Mouse (Mus musculus): ENCODE data around the gene Tmem45a. TPM values are rescaled to one million over a fixed set of nuclear protein-coding genes. Genes with fewer than 3 reads are reported as not detected.

The Tmem45a gene
- polyA plus RNA-seq, 1 experiment from 2014 or later: 51.0 TPM

DNA sequence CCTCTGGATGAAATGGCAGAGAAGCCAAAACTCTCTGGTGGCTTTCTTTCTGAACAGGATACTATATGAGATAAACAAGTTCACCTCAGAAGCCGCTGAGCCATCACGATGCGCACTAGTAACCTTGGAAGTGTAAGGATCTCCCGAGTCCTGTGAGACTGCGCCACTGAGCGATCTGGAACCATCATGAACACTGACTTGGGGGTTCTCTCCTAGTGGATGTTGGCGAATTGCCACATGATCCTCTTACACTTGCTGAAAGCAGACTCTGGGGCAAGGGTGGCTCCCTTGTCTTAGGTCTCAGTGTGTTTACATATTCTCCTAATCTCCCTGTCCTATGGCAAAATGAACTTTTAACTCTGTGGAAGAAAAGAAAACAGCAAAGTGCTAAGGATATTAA is 85.0 kb downstream of the Tmem45a start:
- H3K4me2 ChIP-seq (ENCODE audit: low read depth, low read length): no peak overlapping the region
- ATAC-seq (ENCODE audit: insufficient read depth, low FRiP score): no peak
- no peaks in the 10 kb centered on the region for H3K36me3 ChIP-seq (ENCODE audit: control insufficient read depth, insufficient read depth, low read length)
- no peaks in the 10 kb centered on the region for H3K9me3 ChIP-seq (replicated peaks; ENCODE audit: control insufficient read depth, low read length)
- no peak overlapping the region for H3K4me3 ChIP-seq (replicated peaks; ENCODE audit: low read length)
- H3K27ac ChIP-seq (ENCODE audit: low read length): no peak overlapping the region
- H3K4me1 ChIP-seq (ENCODE audit: control insufficient read depth, insufficient read depth, low read length): peaks cover 3% of the 10 kb centered on the region; the same call in 1 of the 2 replicates
- no peaks in the 10 kb centered on the region for H3K27me3 ChIP-seq (ENCODE audit: control insufficient read depth, insufficient read depth, low read length)
- WGBS: 79% methylated on average over 7 of the region's 7 CpGs
- H3K9ac ChIP-seq (ENCODE audit: low read length): no peak overlapping the region

DNA sequence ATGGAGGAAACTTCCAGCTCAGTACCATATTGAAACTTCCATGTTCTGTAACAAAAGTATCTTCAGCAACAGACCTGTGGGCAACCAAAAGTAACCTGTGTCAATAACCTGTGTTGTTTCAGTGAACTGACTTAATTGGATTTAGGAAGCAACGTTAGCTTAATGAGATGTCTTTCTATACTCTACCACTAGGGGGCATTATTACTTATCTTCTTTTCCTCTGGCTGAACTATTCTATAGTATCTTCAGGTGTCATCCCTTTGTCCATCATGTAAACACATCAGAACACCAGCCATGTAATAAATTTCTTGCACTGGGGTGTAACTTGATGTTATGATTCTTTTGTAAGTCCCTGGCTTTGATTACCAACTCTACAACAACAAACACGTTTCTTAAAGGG is 85.5 kb downstream of the Tmem45a start:
- H3K36me3 ChIP-seq (ENCODE audit: control insufficient read depth, insufficient read depth, low read length): no peaks in the 10 kb centered on the region
- H3K9ac ChIP-seq (ENCODE audit: low read length): no peak overlapping the region
- ATAC-seq (ENCODE audit: insufficient read depth, low FRiP score): no peak

DNA sequence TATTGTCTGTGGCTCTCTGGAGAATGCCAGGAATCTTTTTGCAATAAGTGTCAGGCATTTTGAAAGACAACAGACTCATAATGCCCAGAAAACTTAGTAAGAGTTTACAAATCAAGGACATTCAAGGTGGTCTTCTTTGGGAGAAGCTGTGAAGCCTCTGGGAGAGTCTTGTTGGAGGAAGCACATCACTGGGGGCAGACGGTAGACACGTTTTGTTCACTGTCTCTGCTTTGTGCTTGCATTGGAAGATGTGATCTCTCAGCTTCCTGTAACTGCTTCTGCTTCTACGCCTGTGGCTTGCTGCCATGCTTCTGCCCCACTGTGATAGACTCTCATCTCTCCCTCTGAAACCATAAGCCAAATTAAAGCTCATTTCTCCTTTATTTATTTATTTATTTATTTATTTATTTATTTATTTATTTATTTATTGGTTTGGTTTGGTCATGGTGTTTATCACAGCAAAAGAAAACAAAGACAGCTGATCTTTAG is 86.4 kb downstream of the Tmem45a start:
- Histone ChIP-seq H3K4me3 (replicated peaks; ENCODE audit: low read length) (no peak overlapping the region), H3K36me3 (ENCODE audit: control insufficient read depth, insufficient read depth, low read length) (no peaks in the 10 kb centered on the region), H3K9ac (ENCODE audit: low read length) (no peak overlapping the region), H3K9me3 (replicated peaks; ENCODE audit: control insufficient read depth, low read length) (no peaks in the 10 kb centered on the region), H3K4me1 (ENCODE audit: control insufficient read depth, insufficient read depth, low read length) (peaks cover 3% of the 10 kb centered on the region; the same call in 1 of the 2 replicates), H3K27ac (ENCODE audit: low read length) (no peak overlapping the region), H3K27me3 (ENCODE audit: control insufficient read depth, insufficient read depth, low read length) (no peaks in the 10 kb centered on the region), H3K4me2 (ENCODE audit: low read depth, low read length) (no peak overlapping the region)
- 81% methylated on average over 3 of the region's 3 CpGs for WGBS
- no peak for ATAC-seq (ENCODE audit: insufficient read depth, low FRiP score)

More for the DNA sequence above, 85.5 kb downstream of the Tmem45a start:
- Histone ChIP-seq H3K9me3 (replicated peaks; ENCODE audit: control insufficient read depth, low read length) (no peaks in the 10 kb centered on the region), H3K4me2 (ENCODE audit: low read depth, low read length) (no peak overlapping the region), H3K27ac (ENCODE audit: low read length) (no peak overlapping the region), H3K27me3 (ENCODE audit: control insufficient read depth, insufficient read depth, low read length) (no peaks in the 10 kb centered on the region), H3K4me1 (ENCODE audit: control insufficient read depth, insufficient read depth, low read length) (peaks cover 3% of the 10 kb centered on the region; the same call in 1 of the 2 replicates), H3K4me3 (replicated peaks; ENCODE audit: low read length) (no peak overlapping the region)
- WGBS: 46% methylated on average over 2 of the region's 2 CpGs

DNA sequence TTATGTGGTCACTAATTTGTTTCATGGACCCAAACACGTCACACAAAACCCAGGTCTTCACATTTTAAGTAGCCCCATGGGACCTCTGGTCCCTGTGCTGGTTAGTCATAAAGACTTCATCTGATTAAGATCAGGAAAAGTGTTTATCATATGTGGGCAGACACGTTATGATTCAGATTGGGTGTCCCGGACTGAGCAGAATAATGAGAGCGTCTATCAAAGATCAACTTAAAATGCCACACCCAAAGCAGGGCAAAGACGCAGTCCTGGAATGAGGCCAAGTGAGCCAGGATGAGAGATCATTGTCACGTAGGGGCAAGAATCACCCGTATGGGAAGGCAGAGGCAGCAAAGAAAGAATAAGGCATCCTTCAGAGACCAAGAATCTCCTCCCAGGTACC is 87.1 kb downstream of the Tmem45a start:
- WGBS: 65% methylated on average over 7 of the region's 7 CpGs
- H3K4me2 ChIP-seq (ENCODE audit: low read depth, low read length): no peak overlapping the region
- no peaks in the 10 kb centered on the region for H3K9me3 ChIP-seq (replicated peaks; ENCODE audit: control insufficient read depth, low read length)
- H3K4me3 ChIP-seq (replicated peaks; ENCODE audit: low read length): no peak overlapping the region
- peaks cover 3% of the 10 kb centered on the region; the same call in 1 of the 2 replicates for H3K4me1 ChIP-seq (ENCODE audit: control insufficient read depth, insufficient read depth, low read length)
- no peaks in the 10 kb centered on the region for H3K27me3 ChIP-seq (ENCODE audit: control insufficient read depth, insufficient read depth, low read length)
- no peak for ATAC-seq (ENCODE audit: insufficient read depth, low FRiP score)
- no peaks in the 10 kb centered on the region for H3K36me3 ChIP-seq (ENCODE audit: control insufficient read depth, insufficient read depth, low read length)
- no peak overlapping the region for H3K27ac ChIP-seq (ENCODE audit: low read length)
- no peak overlapping the region for H3K9ac ChIP-seq (ENCODE audit: low read length)

DNA sequence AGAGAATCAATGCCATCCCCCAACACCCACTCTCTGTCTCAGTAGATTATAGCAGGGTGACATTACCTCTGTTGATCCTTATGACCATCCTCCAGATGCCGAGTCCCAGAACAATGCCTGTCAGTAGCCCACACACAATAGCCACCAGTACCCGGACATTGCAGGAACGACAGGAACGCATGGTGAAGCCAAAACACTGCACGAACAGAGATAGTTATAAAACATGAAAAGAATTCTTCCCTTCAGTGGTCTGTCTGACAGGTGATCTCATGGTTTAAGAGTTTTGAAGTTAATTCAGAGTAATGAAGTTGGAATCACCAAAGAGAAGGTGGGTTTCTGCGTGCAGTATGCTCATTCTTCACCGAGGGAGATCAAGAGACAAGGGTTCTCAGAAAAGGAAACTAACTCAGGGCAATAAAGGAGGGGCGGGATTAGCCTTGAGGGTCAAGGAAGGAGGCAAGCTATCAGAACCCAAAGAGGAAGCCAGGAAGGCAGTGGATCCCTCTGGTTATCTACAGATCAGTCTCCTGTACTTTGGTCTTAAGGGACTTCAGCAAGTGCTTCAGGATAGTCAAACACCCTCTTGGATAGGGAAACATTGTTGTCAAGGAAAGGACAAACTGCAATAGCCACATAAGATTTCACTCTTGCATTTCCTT is 90.4 kb downstream of the Tmem45a start, which contains the start of gene Adgrg7:
Gene Adgrg7, minus strand, starts transcription at position 375 of the 659 bp plus-strand sequence.
- Histone ChIP-seq H3K4me2 (ENCODE audit: low read depth, low read length) (no peak within 1 kb of the TSS), H3K27me3 (ENCODE audit: control insufficient read depth, insufficient read depth, low read length) (no peaks in the 10 kb centered on the region), H3K4me3 (replicated peaks; ENCODE audit: low read length) (no peak within 1 kb of the TSS), H3K27ac (ENCODE audit: low read length) (no peak within 1 kb of the TSS), H3K9ac (ENCODE audit: low read length) (no peak within 1 kb of the TSS), H3K36me3 (ENCODE audit: control insufficient read depth, insufficient read depth, low read length) (no peaks in the 10 kb centered on the region), H3K4me1 (ENCODE audit: control insufficient read depth, insufficient read depth, low read length) (no peaks in the 10 kb centered on the region), H3K9me3 (replicated peaks; ENCODE audit: control insufficient read depth, low read length) (no peaks in the 10 kb centered on the region)
- 68% methylated on average over 8 of the region's 8 CpGs for WGBS
- no peak for ATAC-seq (ENCODE audit: insufficient read depth, low FRiP score)

DNA sequence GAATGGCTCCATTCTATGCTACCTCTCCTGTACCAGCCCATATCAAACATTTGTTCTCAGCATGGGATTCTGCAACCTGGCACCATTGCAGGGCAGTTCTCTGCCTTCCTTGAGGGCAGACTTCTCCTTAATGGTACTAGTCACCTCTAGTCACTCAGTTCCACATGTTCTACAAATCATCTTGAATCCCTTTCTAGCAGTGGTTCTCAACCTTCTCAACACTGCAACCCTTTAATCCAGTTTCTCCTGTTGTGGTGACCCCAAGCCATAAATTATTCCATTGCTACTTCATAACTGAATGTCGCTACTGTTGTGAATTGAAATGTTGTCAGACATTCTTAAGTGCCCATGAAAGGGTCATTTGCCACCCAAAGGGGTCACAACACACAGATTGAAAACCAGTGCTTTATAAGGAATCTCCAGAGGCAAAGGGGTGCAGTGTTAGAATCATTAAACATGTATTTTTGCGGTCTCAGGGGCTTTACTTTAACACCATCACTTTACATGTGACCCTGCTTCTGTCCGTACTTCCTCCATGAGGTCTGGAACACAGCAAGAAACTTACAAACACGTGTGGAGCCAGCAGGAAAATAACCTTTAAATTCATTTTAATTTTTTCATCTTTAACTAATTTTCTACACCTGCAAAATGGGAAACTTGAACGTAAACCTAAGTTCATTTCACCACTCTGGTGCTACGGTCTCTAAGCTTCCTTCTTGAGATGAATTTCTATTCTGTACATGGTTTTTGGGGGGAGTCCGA is 91.4 kb downstream of the Tmem45a start:
- WGBS: 81% methylated on average over 7 of the region's 7 CpGs
- ATAC-seq (ENCODE audit: insufficient read depth, low FRiP score): no peak

DNA sequence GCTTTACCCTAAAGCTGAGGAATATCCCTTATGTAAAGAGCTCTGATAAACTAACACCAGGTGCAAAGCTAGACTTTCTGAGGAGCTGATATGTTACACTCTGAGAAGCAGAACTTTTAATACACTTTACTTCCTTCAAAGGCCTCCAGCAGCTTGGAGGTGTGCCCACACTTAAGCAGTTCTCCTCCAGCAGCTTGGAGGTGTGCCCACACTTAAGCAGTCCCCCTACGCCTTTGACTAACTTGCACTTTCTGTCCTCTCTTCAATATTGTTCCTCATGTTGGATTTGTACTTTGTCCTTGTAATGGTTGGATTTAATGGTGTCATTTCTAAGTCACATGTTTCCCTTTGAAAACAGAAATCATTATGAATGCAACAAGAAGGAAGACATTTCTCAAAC is 92.2 kb downstream of the Tmem45a start:
- H3K27me3 ChIP-seq (ENCODE audit: control insufficient read depth, insufficient read depth, low read length): no peaks in the 10 kb centered on the region
- ATAC-seq (ENCODE audit: insufficient read depth, low FRiP score): no peak
- 65% methylated on average over 1 of the region's 1 CpGs for WGBS

More for the DNA sequence above, 91.4 kb downstream of the Tmem45a start:
- no peak overlapping the region for H3K9ac ChIP-seq (ENCODE audit: low read length)
- H3K27ac ChIP-seq (ENCODE audit: low read length): no peak overlapping the region
- no peaks in the 10 kb centered on the region for H3K9me3 ChIP-seq (replicated peaks; ENCODE audit: control insufficient read depth, low read length)
- H3K4me3 ChIP-seq (replicated peaks; ENCODE audit: low read length): no peak overlapping the region
- H3K27me3 ChIP-seq (ENCODE audit: control insufficient read depth, insufficient read depth, low read length): no peaks in the 10 kb centered on the region
- no peaks in the 10 kb centered on the region for H3K36me3 ChIP-seq (ENCODE audit: control insufficient read depth, insufficient read depth, low read length)
- H3K4me1 ChIP-seq (ENCODE audit: control insufficient read depth, insufficient read depth, low read length): no peaks in the 10 kb centered on the region
- H3K4me2 ChIP-seq (ENCODE audit: low read depth, low read length): no peak overlapping the region

DNA sequence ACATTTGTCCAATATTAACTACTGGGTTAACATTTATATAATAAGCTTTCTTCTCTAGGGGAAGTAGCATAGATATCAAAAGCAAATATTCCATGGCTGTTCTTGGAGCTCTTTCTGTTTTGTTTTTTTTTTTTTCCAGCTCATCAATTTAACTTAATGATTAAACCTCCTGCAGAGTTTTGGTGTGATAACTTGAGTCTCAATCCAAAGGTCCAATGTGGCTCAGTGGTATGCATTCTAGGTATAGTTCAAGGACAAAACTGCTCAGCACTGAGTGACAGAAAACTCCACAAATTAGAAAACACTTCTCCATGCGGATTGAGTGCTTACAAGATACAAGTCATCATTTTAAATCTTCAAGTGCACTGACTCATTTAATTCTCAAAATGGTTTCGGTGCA is 100.0 kb downstream of the Tmem45a start:
- no peaks in the 10 kb centered on the region for H3K4me1 ChIP-seq (ENCODE audit: control insufficient read depth, insufficient read depth, low read length)
- no peaks in the 10 kb centered on the region for H3K27me3 ChIP-seq (ENCODE audit: control insufficient read depth, insufficient read depth, low read length)
- H3K4me2 ChIP-seq (ENCODE audit: low read depth, low read length): no peak overlapping the region
- no peak overlapping the region for H3K27ac ChIP-seq (ENCODE audit: low read length)
- H3K9me3 ChIP-seq (replicated peaks; ENCODE audit: control insufficient read depth, low read length): no peaks in the 10 kb centered on the region
- WGBS: 74% methylated on average over 2 of the region's 2 CpGs
- H3K4me3 ChIP-seq (replicated peaks; ENCODE audit: low read length): no peak overlapping the region
- no peak overlapping the region for H3K9ac ChIP-seq (ENCODE audit: low read length)
- ATAC-seq (ENCODE audit: insufficient read depth, low FRiP score): no peak
- H3K36me3 ChIP-seq (ENCODE audit: control insufficient read depth, insufficient read depth, low read length): no peaks in the 10 kb centered on the region

More for the DNA sequence above, 92.2 kb downstream of the Tmem45a start:
- Histone ChIP-seq H3K4me3 (replicated peaks; ENCODE audit: low read length) (no peak overlapping the region), H3K4me2 (ENCODE audit: low read depth, low read length) (no peak overlapping the region), H3K9me3 (replicated peaks; ENCODE audit: control insufficient read depth, low read length) (no peaks in the 10 kb centered on the region), H3K4me1 (ENCODE audit: control insufficient read depth, insufficient read depth, low read length) (no peaks in the 10 kb centered on the region), H3K9ac (ENCODE audit: low read length) (no peak overlapping the region), H3K27ac (ENCODE audit: low read length) (no peak overlapping the region), H3K36me3 (ENCODE audit: control insufficient read depth, insufficient read depth, low read length) (no peaks in the 10 kb centered on the region)

All from stomach, embryonic 16.5 days (tissue).